Mouse (Mus musculus) gastrocnemius, adult 8-10 months (tissue): ENCODE results near the gene Cox5a. TPM values are rescaled to one million over a fixed set of nuclear protein-coding genes. Genes with fewer than 3 reads are reported as not detected.

Experiments used
- DNase-seq, 2 experiments: peaks; one replicate each; pipeline ENCODE4 v3.0.0; 2022; ENCODE audit warnings: low spot score in 2 of 2
- total RNA-seq, 4 experiments: library from RNA; stranded (reverse); gene quantifications; 2 replicates each; pipeline ENCODE4 v1.2.4; 2022

Cox5a gene
- total RNA-seq, 4 experiments from 2014 or later = 1,141 to 1,247 (median 1,173) TPM

DNA sequence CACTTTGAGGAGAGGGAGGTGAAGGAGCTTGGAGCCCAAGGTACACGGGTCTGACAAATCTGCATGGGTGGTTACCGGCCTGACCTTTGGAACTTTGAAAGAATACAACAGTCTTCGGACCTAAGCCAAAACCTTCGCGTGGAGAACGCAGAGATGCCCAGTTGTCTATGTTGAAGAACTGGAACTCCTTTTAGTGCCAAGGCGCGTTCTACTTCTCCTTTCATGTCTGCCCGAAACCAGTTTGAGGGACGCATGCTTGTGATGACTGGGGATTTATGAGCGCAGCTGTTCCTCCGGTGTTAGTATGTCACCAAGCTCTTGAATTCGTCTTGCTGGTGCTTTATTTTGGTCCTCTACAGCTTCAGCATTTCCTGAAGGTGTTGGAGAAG lies 40.6 kb downstream of the Cox5a start:
- DNase-seq = peak in 1 of 2 experiments; percentile 42

- peak in 1 of 2 experiments; percentile 25 for DNase-seq
These were observed 41.9 kb downstream of the Cox5a start for GRCm38 (mm10) chr9:57562896-57563372.

- no peak for DNase-seq
These were observed 43.5 kb downstream of the Cox5a start for GRCm38 (mm10) chr9:57564609-57565008.

DNA sequence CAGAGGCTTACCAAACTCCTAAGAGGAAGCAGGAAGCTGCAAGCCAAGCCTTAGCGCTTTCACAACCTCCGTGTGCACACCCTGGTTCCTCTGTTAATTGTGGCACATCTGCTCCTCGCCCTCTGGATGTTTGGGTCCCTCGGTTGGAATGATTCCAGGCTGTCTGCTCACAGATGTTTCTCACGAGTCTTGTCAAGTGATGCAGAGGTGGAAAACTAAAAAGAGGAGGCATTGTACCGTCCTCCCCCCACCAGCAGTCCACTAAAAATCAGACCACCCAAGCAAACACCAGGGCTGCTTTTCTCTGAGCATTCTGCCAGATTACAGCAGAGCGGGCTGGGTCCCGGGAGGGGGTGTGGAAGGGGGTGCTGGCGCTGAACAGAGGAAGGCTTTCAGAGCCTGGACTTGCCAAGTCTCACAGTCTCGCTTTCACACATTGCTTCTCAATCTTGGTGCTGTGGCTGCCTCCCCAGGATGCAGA lies 44.7 kb downstream of the Cox5a start:
- no peak for DNase-seq

DNA sequence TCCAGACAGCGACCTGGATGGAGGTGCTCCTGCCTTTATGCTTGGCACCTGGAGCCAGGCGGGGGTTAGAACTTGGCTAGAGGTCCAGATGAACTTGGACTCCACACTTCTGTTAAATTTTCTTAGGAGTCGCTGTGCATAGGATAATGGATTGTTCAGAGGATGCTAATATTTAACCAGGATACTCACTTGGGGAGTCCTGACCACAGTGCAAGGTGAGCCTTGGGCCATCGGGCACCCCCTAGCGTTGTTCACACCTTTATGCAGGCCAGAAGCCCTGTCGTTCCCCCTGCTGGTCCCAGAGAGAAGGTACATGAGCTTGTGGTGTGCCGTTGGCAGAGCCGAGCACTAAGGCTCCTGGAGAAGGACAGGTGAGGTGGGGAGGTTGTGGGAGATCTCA lies 45.8 kb downstream of the Cox5a start:
- no peak for DNase-seq

- DNase-seq = peak; percentile 63 to 64
These were observed 47.4 kb downstream of the Cox5a start for GRCm38 (mm10) chr9:57568500-57568899.

- no peak for DNase-seq
These were observed 53.3 kb downstream of the Cox5a start for GRCm38 (mm10) chr9:57574397-57574796.

DNA sequence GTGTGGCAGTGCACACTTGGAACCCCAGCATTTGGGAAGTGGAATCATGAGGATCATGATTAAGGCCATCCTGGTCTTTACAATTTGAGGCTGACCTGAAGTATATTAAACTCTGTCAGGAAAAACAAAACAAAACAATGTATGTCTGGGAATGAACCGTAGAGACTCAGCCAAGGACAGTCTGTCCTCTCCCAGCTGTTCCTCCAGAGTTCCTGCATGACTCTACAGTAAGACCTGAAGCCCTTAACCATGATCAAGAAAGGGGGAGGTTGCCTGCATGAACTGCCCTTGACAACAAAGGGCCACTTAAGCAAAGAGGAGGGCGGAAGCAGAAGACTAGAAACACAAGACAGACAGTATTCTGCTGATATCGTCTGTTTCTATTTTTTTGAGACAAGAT lies 54.5 kb downstream of the Cox5a start:
- DNase-seq = no peak

DNA sequence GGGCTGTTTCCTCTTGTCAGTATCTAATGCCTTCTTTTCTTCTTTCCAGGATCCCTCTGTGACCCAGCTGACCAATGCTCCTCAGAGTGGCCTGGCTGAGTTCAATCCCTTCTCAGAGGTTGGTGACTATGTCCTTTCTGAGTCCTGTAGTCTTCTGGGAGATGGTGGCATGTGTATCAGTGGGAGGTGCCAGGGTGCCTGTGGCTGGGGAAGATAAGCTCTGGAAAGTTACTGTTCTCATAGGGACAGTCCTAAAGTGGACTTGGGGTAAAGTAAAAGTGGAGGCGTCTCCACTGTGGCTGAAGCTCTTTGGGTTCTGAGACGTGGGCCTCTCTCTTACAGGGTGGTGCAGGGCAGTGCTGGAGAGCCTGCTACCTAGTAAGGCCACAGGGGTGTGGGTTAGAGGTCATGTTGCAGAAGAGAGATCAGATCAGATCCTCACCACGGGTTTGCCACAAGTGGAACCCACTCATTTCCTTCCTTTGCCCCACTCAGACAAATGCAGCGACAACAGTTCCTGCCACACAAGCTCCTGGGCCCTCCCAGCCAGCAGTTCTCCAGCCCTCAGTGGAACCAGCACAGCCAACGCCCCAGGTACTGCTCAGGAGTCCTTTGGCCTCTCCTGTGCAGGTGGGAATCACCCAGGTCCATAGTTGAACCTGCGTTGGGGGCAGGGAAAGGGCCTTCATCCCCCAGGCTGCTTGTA lies 56.2 kb downstream of the Cox5a start:
- no peak for DNase-seq

Other genes starting within 250 kb of the Cox5a start
- gene Ppcdc, start 81.2 kb upstream of the Cox5a start, total RNA-seq = 10 to 100 TPM in 1 of 4 experiments, 1 to 10 TPM in 3; 7.0 to 10.8 (median 7.6) TPM
- gene Scamp5, start 53.2 kb upstream of the Cox5a start, total RNA-seq = 1 to 10 TPM in 1 of 4 experiments, under 1 TPM in 3; 0.34 to 1.3 (median 0.76) TPM
- not detected for gene Rpp25, start 17.2 kb upstream of the Cox5a start, total RNA-seq
- gene Fam219b, start 16.3 kb downstream of the Cox5a start, total RNA-seq = 1 to 10 TPM; 4.3 to 6.5 (median 5.5) TPM
- gene Mpi, start 31.5 kb downstream of the Cox5a start, total RNA-seq = 10 to 100 TPM; 71.2 to 89.3 (median 74.4) TPM
- gene Scamp2, start 39.7 kb downstream of the Cox5a start, total RNA-seq = 10 to 100 TPM; 35.5 to 42.9 (median 37.1) TPM
- gene Ulk3, start 68.2 kb downstream of the Cox5a start, total RNA-seq = 1 to 10 TPM; 3.3 to 4.8 (median 4.2) TPM
- gene Cplx3, start 85.0 kb downstream of the Cox5a start, total RNA-seq = not detected
- not detected for gene Lman1l, start 99.5 kb downstream of the Cox5a start, total RNA-seq
- gene Csk, start 132.4 kb downstream of the Cox5a start, total RNA-seq = 10 to 100 TPM in 1 of 4 experiments, 1 to 10 TPM in 3; 8.0 to 10.5 (median 8.8) TPM
- gene Cyp1a2, start 162.4 kb downstream of the Cox5a start, total RNA-seq = not detected
- under 1 TPM; 0.41 to 0.60 (median 0.52) TPM for gene Cyp1a1, start 166.7 kb downstream of the Cox5a start, total RNA-seq
- gene Edc3, start 187.3 kb downstream of the Cox5a start, total RNA-seq = 1 to 10 TPM; 4.8 to 6.7 (median 6.3) TPM
- gene Clk3, start 244.6 kb downstream of the Cox5a start, total RNA-seq = 10 to 100 TPM; 41.4 to 61.1 (median 44.6) TPM